Mouse (Mus musculus): ENCODE results near the gene Mthfd1l.

Gene Mthfd1l

GRCm38 (mm10) chr10:4209040-4209439 lies 236.1 kb downstream of the Mthfd1l start:
- in situ Hi-C loops (cut with MboI; ENCODE audit: low pct_unique_long_range_greater_than_20kb in 1 of 2, low sequenced_read_pairs in 2 of 2, unreplicated experiment in 1 of 2) = no loop called here

GRCm38 (mm10) chr10:4210313-4211066 lies 237.6 kb downstream of the Mthfd1l start:
- in situ Hi-C loops (cut with MboI; ENCODE audit: low pct_unique_long_range_greater_than_20kb in 1 of 2, low sequenced_read_pairs in 2 of 2, unreplicated experiment in 1 of 2) = no loop called here

GRCm38 (mm10) chr10:4211067-4211447 lies 238.1 kb downstream of the Mthfd1l start:
- in situ Hi-C loops (cut with MboI; ENCODE audit: low pct_unique_long_range_greater_than_20kb in 1 of 2, low sequenced_read_pairs in 2 of 2, unreplicated experiment in 1 of 2) = no loop called here

Measured in mouse embryonic stem cell (cell line).